Mouse (Mus musculus) kidney, postnatal 0 days (tissue): Measurements from ENCODE around the gene Rab9. TPM values are rescaled to one million over a fixed set of nuclear protein-coding genes. Genes with fewer than 3 reads are reported as not detected.

Experiments
- ATAC-seq: fragments of 200-750 bp; cut with Nextera tagmentation; replicated peaks from 2 replicates; pipeline ENCODE4 v1.8.0; 2017; ENCODE audit warnings: low read depth, moderate number of reproducible peaks, moderate TSS enrichment, moderate library complexity; ENCODE audit not compliant: low FRiP score
- DNase-seq: peaks from one replicate; pipeline ENCODE4 v3.0.0-alpha.2; 2016; ENCODE audit warnings: low spot score
- H3K27ac ChIP-seq: fragments of 300-500 bp; sonication (generic); 2 replicates; pipeline ENCODE4 v1.5.1; 2014; ENCODE audit warnings: mild to moderate bottlenecking
- H3K27me3 ChIP-seq: fragments of 300-500 bp; sonication (generic); 2 replicates; pipeline ENCODE4 v1.6.1; 2014; ENCODE audit warnings: low read length, mixed read lengths; ENCODE audit not compliant: insufficient read depth
- H3K36me3 ChIP-seq: fragments of 300-500 bp; sonication (generic); 2 replicates; pipeline ENCODE4 v1.6.1; 2014; ENCODE audit warnings: low read length, mixed read lengths; ENCODE audit not compliant: insufficient read depth
- H3K4me1 ChIP-seq: fragments of 300-500 bp; sonication (generic); replicated peaks from 2 replicates; pipeline ENCODE4 v1.6.1; 2014; ENCODE audit warnings: antibody characterized with exemption, low read length, mixed read lengths; ENCODE audit not compliant: insufficient read depth
- H3K4me2 ChIP-seq: fragments of 300-500 bp; sonication (generic); 2 replicates; pipeline ENCODE4 v1.6.1; 2014; ENCODE audit warnings: mild to moderate bottlenecking, low read length, moderate library complexity, mixed read lengths
- H3K4me3 ChIP-seq: fragments of 300-500 bp; sonication (generic); replicated peaks from 2 replicates; pipeline ENCODE4 v1.5.1; 2014; ENCODE audit warnings: low read depth, low read length
- H3K9ac ChIP-seq: fragments of 300-500 bp; sonication (generic); 2 replicates; pipeline ENCODE4 v1.6.1; 2014; ENCODE audit warnings: low read depth, low read length
- H3K9me3 ChIP-seq: fragments of 300-500 bp; sonication (generic); replicated peaks from 2 replicates; pipeline ENCODE4 v1.6.1; 2016; ENCODE audit warnings: low read length, inconsistent platforms, mixed read lengths
- CTCF ChIP-seq: IDR thresholded peaks from 2 replicates; pipeline ENCODE4 v1.5.1; 2016; ENCODE audit warnings: antibody characterized with exemption, low read depth, mild to moderate bottlenecking, moderate library complexity
- WGBS: fragments of 180-500 bp; shearing (Covaris S2); extraction: QIAGEN DNeasy Blood & Tissue Kit; methylation state at CpG from one replicate; pipeline ENCODE4 v1.1.7; 2014; 5-methylcytosine and 5-hydroxymethylcytosine counted together
- polyA plus RNA-seq: library from polyadenylated mRNA; unstranded; fragments of >200 nt; fragmentation: Nextera tagmentation; extraction: Ambion mirVana; gene quantifications from 2 replicates; pipeline ENCODE4 v1.2.1, GENCODE M21; 2015

The Rab9 gene
- polyA plus RNA-seq, 1 experiment from 2014 or later, result 75.0 TPM

- ATAC-seq, result no peak
- no peaks in the 10 kb centered on the region for H3K4me1 ChIP-seq
- H3K9me3 ChIP-seq, result no peaks in the 10 kb centered on the region
- H3K36me3 ChIP-seq, result no peaks in the 10 kb centered on the region
- no peaks in the 10 kb centered on the region for H3K27me3 ChIP-seq
- H3K9ac ChIP-seq, result no peak overlapping the region
- H3K4me3 ChIP-seq, result no peak overlapping the region
- no peak overlapping the region for H3K4me2 ChIP-seq
- TF ChIP-seq CTCF, result no peak
- WGBS, result 88% methylated on average over 7 of the region's 7 CpGs
- no peak overlapping the region for H3K27ac ChIP-seq
- DNase-seq, result no peak
These were observed 11.3 kb downstream of the Rab9 start for GRCm38 (mm10) chrX:166468321-166468720.

- Histone ChIP-seq H3K4me1 (no peaks in the 10 kb centered on the region), H3K36me3 (no peaks in the 10 kb centered on the region), H3K9me3 (no peaks in the 10 kb centered on the region), H3K4me3 (no peak overlapping the region), H3K27ac (no peak overlapping the region), H3K27me3 (no peaks in the 10 kb centered on the region), H3K4me2 (no peak overlapping the region), H3K9ac (no peak overlapping the region)
- DNase-seq (no peak), ATAC-seq (no peak)
- WGBS, result 96% methylated on average over 1 of the region's 1 CpGs
- no peak for TF ChIP-seq CTCF
These were observed 24.1 kb downstream of the Rab9 start for GRCm38 (mm10) chrX:166455525-166455924.

- Histone ChIP-seq H3K9ac (no peak overlapping the region), H3K4me3 (no peak overlapping the region), H3K27ac (no peak overlapping the region), H3K9me3 (no peaks in the 10 kb centered on the region), H3K27me3 (no peaks in the 10 kb centered on the region), H3K4me1 (no peaks in the 10 kb centered on the region), H3K4me2 (no peak overlapping the region), H3K36me3 (no peaks in the 10 kb centered on the region)
- 82% methylated on average over 3 of the region's 3 CpGs for WGBS
- TF ChIP-seq CTCF, result peak; percentile 18; the same call in 1 of the 2 replicates
- ATAC-seq (no peak), DNase-seq (no peak)
These were observed 25.3 kb downstream of the Rab9 start for GRCm38 (mm10) chrX:166454331-166454730.

GRCm38 (mm10) chrX:166453532-166453931 is 26.1 kb downstream of the Rab9 start:
- Histone ChIP-seq H3K4me1 (no peaks in the 10 kb centered on the region), H3K9me3 (no peaks in the 10 kb centered on the region), H3K4me3 (no peak overlapping the region), H3K27ac (no peak overlapping the region), H3K4me2 (no peak overlapping the region), H3K36me3 (no peaks in the 10 kb centered on the region), H3K27me3 (no peaks in the 10 kb centered on the region), H3K9ac (no peak overlapping the region)
- TF ChIP-seq CTCF, result no peak
- ATAC-seq (no peak), DNase-seq (no peak)
- WGBS, result 66% methylated on average over 6 of the region's 6 CpGs

GRCm38 (mm10) chrX:166444552-166444951 is 35.1 kb downstream of the Rab9 start:
- no peaks in the 10 kb centered on the region for H3K4me1 ChIP-seq
- no peak for DNase-seq
- H3K4me3 ChIP-seq, result no peak overlapping the region
- no peak for TF ChIP-seq CTCF
- ATAC-seq, result no peak
- no peak overlapping the region for H3K4me2 ChIP-seq
- no peaks in the 10 kb centered on the region for H3K36me3 ChIP-seq
- no peaks in the 10 kb centered on the region for H3K27me3 ChIP-seq
- H3K9me3 ChIP-seq, result no peaks in the 10 kb centered on the region
- H3K9ac ChIP-seq, result no peak overlapping the region
- H3K27ac ChIP-seq, result no peak overlapping the region
- WGBS, result 80% methylated on average over 3 of the region's 3 CpGs

GRCm38 (mm10) chrX:166440616-166441063 is 39.0 kb downstream of the Rab9 start, which contains the start of gene Ofd1:
Ofd1 (minus strand) TSS chrX:166440704.
- ATAC-seq (peak; percentile 99), DNase-seq (peak; percentile 88)
- TF ChIP-seq CTCF, result no peak
- H3K9ac ChIP-seq, result peak within 1 kb of the TSS; percentile 76
- H3K36me3 ChIP-seq, result no peaks in the 10 kb centered on the region
- no peaks in the 10 kb centered on the region for H3K4me1 ChIP-seq
- peak within 1 kb of the TSS; percentile 62 for H3K4me2 ChIP-seq
- no peaks in the 10 kb centered on the region for H3K27me3 ChIP-seq
- 23% methylated on average over 44 of the region's 44 CpGs for WGBS
- peak within 1 kb of the TSS; percentile 59 for H3K4me3 ChIP-seq
- peak within 1 kb of the TSS; percentile 88 for H3K27ac ChIP-seq
- no peaks in the 10 kb centered on the region for H3K9me3 ChIP-seq

GRCm38 (mm10) chrX:166440036-166440615 is 39.5 kb downstream of the Rab9 start, which contains the start of gene Trappc2:
Trappc2 (plus strand) TSS chrX:166440574.
- ATAC-seq (peak; percentile 71), DNase-seq (peak; percentile 29)
- peak within 1 kb of the TSS; percentile 88 for H3K27ac ChIP-seq
- H3K27me3 ChIP-seq, result no peaks in the 10 kb centered on the region
- H3K4me1 ChIP-seq, result no peaks in the 10 kb centered on the region
- H3K4me3 ChIP-seq, result peak within 1 kb of the TSS; percentile 59
- peak within 1 kb of the TSS; percentile 62 for H3K4me2 ChIP-seq
- H3K36me3 ChIP-seq, result no peaks in the 10 kb centered on the region
- peak within 1 kb of the TSS; percentile 76 for H3K9ac ChIP-seq
- WGBS, result 19% methylated on average over 35 of the region's 36 CpGs
- TF ChIP-seq CTCF, result no peak
- H3K9me3 ChIP-seq, result no peaks in the 10 kb centered on the region
